Mouse (Mus musculus) kidney, embryonic 14.5 days (tissue): ENCODE data around the gene Zscan4c. TPM values are rescaled to one million over a fixed set of nuclear protein-coding genes. Genes with fewer than 3 reads are reported as not detected.
"Not testable (repeated sequence)": the region's sequence is repeated elsewhere in the genome, so short reads cannot be mapped to it uniquely, and the experiment has no call there.

Source experiments
- ATAC-seq: fragments of 200-750 bp; cut with Nextera tagmentation; 2 replicates; pipeline ENCODE4 v1.8.0; 2017; ENCODE audit warnings: moderate number of reproducible peaks, mild to moderate bottlenecking, moderate TSS enrichment, moderate library complexity; ENCODE audit not compliant: low FRiP score, low TSS enrichment
- H3K27ac ChIP-seq: fragments of 300-500 bp; sonication (generic); 2 replicates; pipeline ENCODE4 v1.5.1; 2014; ENCODE audit warnings: low read depth, mild to moderate bottlenecking, low read length, moderate library complexity, mixed read lengths
- H3K27me3 ChIP-seq: fragments of 300-500 bp; sonication (generic); 2 replicates; pipeline ENCODE4 v1.6.1; 2014; ENCODE audit warnings: mild to moderate bottlenecking, low read length; ENCODE audit not compliant: control insufficient read depth, insufficient read depth
- H3K36me3 ChIP-seq: fragments of 300-500 bp; sonication (generic); 2 replicates; pipeline ENCODE4 v1.6.1; 2014; ENCODE audit warnings: low read length, mixed read lengths; ENCODE audit not compliant: control insufficient read depth, insufficient read depth
- H3K4me1 ChIP-seq: fragments of 300-500 bp; sonication (generic); 2 replicates; pipeline ENCODE4 v1.6.1; 2014; ENCODE audit warnings: low read length, mixed read lengths; ENCODE audit not compliant: control insufficient read depth, insufficient read depth
- H3K4me2 ChIP-seq: fragments of 300-500 bp; sonication (generic); replicated peaks from 2 replicates; pipeline ENCODE4 v1.6.1; 2014; ENCODE audit warnings: low read depth, mild to moderate bottlenecking, low read length
- H3K4me3 ChIP-seq: fragments of 300-500 bp; sonication (generic); 2 replicates; pipeline ENCODE4 v1.5.1; 2014; ENCODE audit warnings: mild to moderate bottlenecking, low read length
- H3K9ac ChIP-seq: fragments of 300-500 bp; sonication (generic); 2 replicates; pipeline ENCODE4 v1.6.1; 2014; ENCODE audit warnings: low read depth, mild to moderate bottlenecking, low read length, moderate library complexity
- H3K9me3 ChIP-seq: fragments of 300-500 bp; sonication (generic); 2 replicates; pipeline ENCODE4 v1.6.1; 2016; ENCODE audit warnings: low read length; ENCODE audit not compliant: control insufficient read depth
- WGBS: fragments of 180-500 bp; shearing (Covaris S2); extraction: QIAGEN DNeasy Blood & Tissue Kit; methylation state at CpG from one replicate; pipeline ENCODE4 v1.1.7; 2014; 5-methylcytosine and 5-hydroxymethylcytosine counted together
- microRNA-seq: library from miRNA; unstranded; fragments of <30 nt; microRNA quantifications from one replicate; pipeline ENCODE4, GENCODE M21; 2016
- polyA plus RNA-seq: library from polyadenylated mRNA; unstranded; fragments of >200 nt; fragmentation: Nextera tagmentation; extraction: Ambion mirVana; gene quantifications from 2 replicates; pipeline ENCODE4 v1.2.1, GENCODE M21; 2014

The Zscan4c gene
- polyA plus RNA-seq = not detected in 2 replicates

GRCm38 (mm10) chr7:11005445-11005844 is at the start of gene Zscan4c:
TSS of gene Zscan4c (plus strand) at chr7:11005745.
- not testable (repeated sequence) for H3K4me3 ChIP-seq, H3K36me3 ChIP-seq, H3K4me2 ChIP-seq, H3K4me1 ChIP-seq, H3K9me3 ChIP-seq, H3K27me3 ChIP-seq, ATAC-seq, H3K9ac ChIP-seq, H3K27ac ChIP-seq
- WGBS = 94% methylated on average over 4 of the region's 4 CpGs

Small RNA genes within 50 kb of the gene (microRNA-seq; reads per million reads assigned to microRNA genes)
- gene Mir297-1 = not detected

Other genes starting within 250 kb of the Zscan4c start
- gene Zscan4b, start 100.7 kb upstream of the Zscan4c start, polyA plus RNA-seq = not detected in 2 replicates
- gene Zscan4-ps1, start 63.9 kb downstream of the Zscan4c start, polyA plus RNA-seq = not detected in 2 replicates
- not detected in 2 replicates for gene Zscan4d, start 160.4 kb downstream of the Zscan4c start, polyA plus RNA-seq